In genomic region chr12:31052066-31052465, GRCm38 (mm10) we compare ENCODE assay signal across 37 mouse cellular contexts. TPM values are rescaled to one million over a fixed set of nuclear protein-coding genes. Genes with fewer than 3 reads are reported as not detected.
"Had no signal": no experiment of that assay in that cellular context is flagged by ENCODE, and none has a peak within 500 bp of the region (broad histone marks: within the 10 kb centered on the region; RNA-seq: fewer than 3 reads in every experiment).

No protein-coding gene starts in this region.

- H3K9me3 ChIP-seq: heart, embryonic 10.5 days; heart, embryonic 12.5 days; heart, embryonic 13.5 days; heart, embryonic 15.5 days; hindbrain, embryonic 10.5 days; hindbrain, embryonic 12.5 days; hindbrain, embryonic 13.5 days; hindbrain, embryonic 15.5 days; intestine, embryonic 15.5 days; kidney, embryonic 15.5 days had no signal

- H3K4me1 ChIP-seq: heart, embryonic 10.5 days; heart, embryonic 12.5 days; heart, embryonic 13.5 days; heart, embryonic 15.5 days; hindbrain, embryonic 10.5 days; hindbrain, embryonic 12.5 days; hindbrain, embryonic 13.5 days; hindbrain, embryonic 15.5 days; intestine, embryonic 15.5 days; kidney, embryonic 15.5 days had no signal

- ATAC-seq: hindbrain, embryonic 16.5 days; hindbrain, postnatal 0 days; inflammation-experienced regulatory T-cells, adult 6 months; intestine, embryonic 15.5 days; intestine, embryonic 16.5 days; intestine, postnatal 0 days had no signal

- H3K4me3 ChIP-seq: heart, embryonic 10.5 days; heart, embryonic 12.5 days; heart, embryonic 13.5 days; heart, embryonic 15.5 days; hindbrain, embryonic 10.5 days; hindbrain, embryonic 12.5 days; hindbrain, embryonic 13.5 days; hindbrain, embryonic 15.5 days; intestine, embryonic 15.5 days; kidney, embryonic 15.5 days; layer of hippocampus, adult 2 months; left cerebral cortex, adult 2 months had no signal

- H3K27me3 ChIP-seq: heart, embryonic 12.5 days; heart, embryonic 13.5 days; heart, embryonic 15.5 days; hindbrain, embryonic 12.5 days; hindbrain, embryonic 13.5 days; hindbrain, embryonic 15.5 days; intestine, embryonic 15.5 days; kidney, embryonic 15.5 days had no signal

- H3K36me3 ChIP-seq: heart, embryonic 10.5 days; heart, embryonic 12.5 days; heart, embryonic 13.5 days; heart, embryonic 15.5 days; hindbrain, embryonic 10.5 days; hindbrain, embryonic 12.5 days; hindbrain, embryonic 13.5 days; hindbrain, embryonic 15.5 days; intestine, embryonic 15.5 days; kidney, embryonic 15.5 days had no signal

- DNase-seq: heart, postnatal 10 days; heart, postnatal 14 days; heart, postnatal 36 days; heart, postnatal 4 days; kidney, adult 11 months; kidney, adult 18-20 months; kidney, adult 2 months; kidney, adult 8-10 months; kidney, adult 9 months; kidney, postnatal 10 days; kidney, postnatal 14 days; kidney, postnatal 25 days; kidney, postnatal 36 days; kidney, postnatal 4 days; layer of hippocampus, adult 9-11 months; layer of hippocampus, postnatal 36 days had no signal

- H3K27ac ChIP-seq: heart, embryonic 10.5 days; heart, embryonic 13.5 days; heart, embryonic 15.5 days; hindbrain, embryonic 10.5 days; hindbrain, embryonic 12.5 days; hindbrain, embryonic 13.5 days; hindbrain, embryonic 14.5 days; hindbrain, embryonic 15.5 days; hindbrain, postnatal 0 days; intestine, embryonic 15.5 days; kidney, embryonic 15.5 days; kidney, postnatal 0 days; layer of hippocampus, adult 2 months; left cerebral cortex, adult 2 months had no signal

- H3K4me2 ChIP-seq: heart, embryonic 12.5 days; heart, embryonic 13.5 days; heart, embryonic 15.5 days; hindbrain, embryonic 12.5 days; hindbrain, embryonic 13.5 days; hindbrain, embryonic 14.5 days; hindbrain, embryonic 15.5 days; intestine, embryonic 15.5 days; kidney, embryonic 15.5 days had no signal

- H3K9ac ChIP-seq: heart, embryonic 12.5 days; heart, embryonic 13.5 days; heart, embryonic 15.5 days; hindbrain, embryonic 12.5 days; hindbrain, embryonic 13.5 days; hindbrain, embryonic 14.5 days; hindbrain, embryonic 15.5 days; intestine, embryonic 15.5 days; kidney, embryonic 15.5 days had no signal

RNA-seq across cellular contexts. Expression of gene Fam110c, which starts 21.6 kb away (rescaled TPM):
- total RNA-seq: layer of hippocampus, adult 18-20 months; layer of hippocampus, adult 2 months; layer of hippocampus, postnatal 10 days; layer of hippocampus, postnatal 36 days; left cerebral cortex, adult 2 months had no signal
- polyA plus RNA-seq: hindbrain, embryonic 14.5 days had no signal
